Mouse (Mus musculus) v-Abl transformed pro-B cells (cell line): ENCODE measurements around the gene Npm1.

Experiments
- in situ Hi-C, 2 experiments: fragments of 400-800 bp; cut with MboI; formaldehyde crosslinking; loops; one replicate each; pipeline ENCODE4 v1.15.1; 2025; ENCODE audit not compliant: unreplicated experiment in 2 of 2

Npm1 gene

DNA sequence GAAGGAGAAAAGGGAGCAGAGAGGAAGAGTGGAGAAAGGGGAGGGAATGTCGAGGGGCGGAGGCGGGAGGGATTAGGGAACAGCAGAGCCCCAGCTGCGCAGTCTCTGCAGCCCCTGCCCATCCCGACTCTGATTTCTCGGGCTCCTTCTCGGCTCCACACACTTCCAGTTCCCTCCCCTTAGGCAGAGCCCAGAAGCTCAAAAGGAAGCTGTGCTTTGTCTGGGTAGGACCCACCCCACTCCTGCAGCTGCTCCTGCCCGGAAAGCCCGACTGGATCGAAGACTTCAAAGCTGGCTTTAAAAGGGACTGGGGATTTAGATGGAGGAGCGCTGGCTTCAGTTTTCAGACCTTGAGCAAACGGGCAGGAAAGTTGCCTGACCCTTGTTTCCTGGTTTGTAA is 30.7 kb upstream of the Npm1 start:
- in situ Hi-C loops, result loop anchor here in 1 of 2 experiments (25.0 kb wide), 1 partner anchor 519 kb away; no protein-coding TSS in a partner anchor

DNA sequence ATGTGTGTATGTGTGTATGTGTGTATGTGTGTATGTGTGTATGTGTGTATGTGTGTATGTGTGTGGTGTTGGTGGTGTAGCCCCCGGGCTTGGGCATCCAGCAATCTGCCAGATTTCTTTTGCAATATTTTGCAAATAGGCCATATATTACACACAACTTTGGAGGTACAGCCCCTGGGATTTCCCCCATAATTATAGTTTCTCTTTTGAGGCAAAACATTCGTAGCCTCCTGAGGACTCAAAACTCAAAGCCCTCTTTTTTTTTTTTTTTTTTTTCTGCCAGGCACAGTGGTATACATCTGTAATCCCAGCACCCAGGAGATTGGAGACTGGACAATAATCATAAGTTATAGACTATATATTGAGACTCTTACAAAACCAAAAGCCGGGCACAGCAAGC is 18.8 kb upstream of the Npm1 start:
- in situ Hi-C loops, result loop anchor here in 1 of 2 experiments (25.0 kb wide), 1 partner anchor 530 kb away; no protein-coding TSS in a partner anchor

DNA sequence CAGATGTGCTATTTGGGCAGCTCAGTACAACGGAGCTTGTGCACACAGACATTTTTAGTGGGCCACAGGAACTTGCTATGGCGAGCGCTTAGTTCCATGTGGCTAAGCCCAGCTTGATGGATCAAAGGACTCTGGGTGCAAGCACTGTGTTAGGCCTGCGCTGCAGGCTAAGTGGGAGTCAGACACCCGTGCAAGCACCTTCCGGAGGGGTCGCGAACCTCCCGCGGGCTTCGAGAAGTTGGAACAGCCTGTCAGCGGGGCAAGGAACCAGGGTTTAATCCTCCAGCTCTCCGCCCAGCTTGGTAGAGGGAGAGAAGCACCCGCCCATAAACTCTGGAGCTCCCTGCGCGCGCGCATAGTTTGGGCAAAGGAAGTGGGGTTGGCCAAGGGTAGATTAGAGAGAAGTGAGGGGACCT is 17.7 kb upstream of the Npm1 start:
- in situ Hi-C loops, result loop anchor here in 1 of 2 experiments (25.0 kb wide), 1 partner anchor 532 kb away; no protein-coding TSS in a partner anchor

GRCm38 (mm10) chr11:33179802-33180201 is 16.8 kb upstream of the Npm1 start:
- in situ Hi-C loops, result loop anchor here in 1 of 2 experiments (5.0 to 25.0 kb wide), 4 partner anchors 432 to 1035 kb away; no protein-coding TSS in a partner anchor

DNA sequence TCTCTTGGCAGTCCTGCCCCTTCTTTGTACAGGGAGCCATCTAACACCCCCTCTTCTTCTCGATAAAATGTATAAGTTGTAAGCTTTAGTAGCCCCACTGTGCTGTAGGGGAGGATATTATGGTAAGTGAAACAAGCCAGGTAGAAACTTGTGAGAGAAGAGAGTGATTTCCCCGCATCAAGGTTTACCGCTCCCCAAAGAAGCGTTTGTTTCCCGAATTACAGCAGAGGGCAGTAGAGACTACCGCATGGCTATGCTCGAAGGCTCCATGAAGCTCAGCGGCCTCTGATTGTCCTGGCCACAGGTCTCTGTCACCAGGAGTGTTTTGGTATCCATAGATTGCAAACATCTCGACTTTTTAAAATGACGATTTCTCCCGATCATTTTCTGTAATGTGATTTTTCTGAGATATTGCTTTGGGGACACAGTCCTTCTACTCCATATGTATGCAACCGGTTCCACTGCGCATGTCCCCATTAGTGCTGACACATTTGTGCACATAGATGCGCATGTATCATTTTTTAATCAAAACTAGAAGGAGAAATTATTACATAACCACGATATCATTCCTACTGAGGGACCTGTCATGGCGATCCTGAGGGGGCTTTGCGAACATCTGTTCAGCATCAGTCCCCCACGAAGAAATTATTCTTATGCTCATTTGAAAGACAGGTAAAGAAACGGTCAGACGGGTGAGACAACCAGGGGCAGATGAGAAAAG is 13.7 kb upstream of the Npm1 start:
- in situ Hi-C loops, result loop anchor here in 1 of 2 experiments (5.0 to 25.0 kb wide), 4 partner anchors 436 to 1038 kb away; no protein-coding TSS in a partner anchor

DNA sequence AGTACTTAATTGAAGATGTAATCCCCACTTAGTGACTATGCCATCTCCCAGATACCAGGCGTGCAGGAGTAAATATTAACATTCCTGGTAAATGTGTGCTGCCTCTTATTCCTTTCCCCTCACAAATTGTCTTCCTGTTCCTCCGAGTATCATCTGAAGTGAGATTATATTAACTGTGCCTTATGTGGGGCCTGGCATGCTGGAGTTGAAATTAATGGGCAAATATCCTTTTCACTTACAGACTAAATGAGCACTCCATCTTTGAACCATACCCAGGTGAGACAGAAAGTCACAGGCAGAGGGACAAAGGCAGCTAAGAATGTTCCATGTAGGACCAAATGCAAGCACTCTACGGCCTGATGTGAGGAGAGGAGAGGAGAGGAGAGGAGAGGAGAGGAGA is 12.8 kb upstream of the Npm1 start:
- in situ Hi-C loops, result loop anchor here in 1 of 2 experiments (5.0 to 25.0 kb wide), 4 partner anchors 437 to 1039 kb away; no protein-coding TSS in a partner anchor

DNA sequence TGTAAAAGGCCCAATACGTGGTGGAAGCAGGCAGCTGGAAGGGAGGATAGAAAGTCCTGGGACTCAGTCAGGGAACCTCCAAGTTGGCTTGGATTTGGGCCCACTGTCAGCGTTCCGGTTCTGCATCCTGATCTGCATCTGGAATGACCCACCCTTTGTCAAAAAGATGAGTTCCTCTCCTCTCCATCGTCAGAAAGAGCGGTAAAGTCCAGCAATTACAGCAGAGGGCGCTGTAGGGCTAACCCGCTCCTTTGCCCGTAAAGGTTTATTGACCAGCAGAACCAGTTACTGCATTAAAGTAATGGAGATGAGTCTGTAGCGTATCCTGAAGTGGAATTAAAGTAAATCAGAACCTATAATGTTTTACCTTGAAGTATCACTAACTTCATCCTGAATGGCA is 7.5 kb upstream of the Npm1 start:
- in situ Hi-C loops, result loop anchor here (10.0 to 25.0 kb wide), 6 partner anchors 533 to 1667 kb away; partner anchors contain the start of genes Bod1 (in 1 of the 2), Fbxw11 (in 1 of the 2) and Spdl1 (in 1 of the 2)

- in situ Hi-C loops, result loop anchor here (5.0 to 25.0 kb wide), 7 partner anchors 525 to 1675 kb away; partner anchors contain the start of genes Il9r (in 2 of the 2), Snrnp25 (in 2 of the 2), Bod1 (in 1 of the 2) and Fbxw11 (in 1 of the 2)
Observed at GRCm38 (mm10) chr11:33162211-33162997, 602 bp downstream of the Npm1 start.

DNA sequence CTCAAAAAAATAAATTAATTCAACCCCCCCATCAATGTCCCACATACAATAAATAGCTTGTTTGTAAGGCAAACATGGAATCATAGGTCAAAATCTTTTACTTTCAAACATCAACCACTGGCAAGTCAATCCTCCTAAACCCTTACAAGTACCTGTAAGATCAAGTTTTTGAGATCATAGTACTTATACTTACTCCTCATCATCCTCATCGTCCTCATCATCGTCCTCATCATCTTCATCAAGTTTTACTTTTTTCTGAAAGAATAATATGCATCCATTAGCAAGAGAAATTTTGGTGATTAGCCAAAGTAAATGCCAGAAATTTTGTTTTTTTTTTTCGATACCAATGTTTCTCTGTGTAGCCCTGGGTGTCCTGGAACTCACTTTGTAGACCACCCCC is 3.3 kb downstream of the Npm1 start:
- in situ Hi-C loops, result loop anchor here (5.0 to 25.0 kb wide), 9 partner anchors 442 to 1678 kb away; partner anchors contain the start of genes Il9r (in 2 of the 2), Snrnp25 (in 2 of the 2), Bod1 (in 1 of the 2) and Fbxw11 (in 1 of the 2)

- in situ Hi-C loops, result loop anchor here (5.0 to 25.0 kb wide), 6 partner anchors 440 to 1680 kb away; partner anchors contain the start of genes Bod1 (in 1 of the 2), Fbxw11 (in 1 of the 2) and Spdl1 (in 1 of the 2)
Observed at GRCm38 (mm10) chr11:33157453-33158196, 5.4 kb downstream of the Npm1 start.

DNA sequence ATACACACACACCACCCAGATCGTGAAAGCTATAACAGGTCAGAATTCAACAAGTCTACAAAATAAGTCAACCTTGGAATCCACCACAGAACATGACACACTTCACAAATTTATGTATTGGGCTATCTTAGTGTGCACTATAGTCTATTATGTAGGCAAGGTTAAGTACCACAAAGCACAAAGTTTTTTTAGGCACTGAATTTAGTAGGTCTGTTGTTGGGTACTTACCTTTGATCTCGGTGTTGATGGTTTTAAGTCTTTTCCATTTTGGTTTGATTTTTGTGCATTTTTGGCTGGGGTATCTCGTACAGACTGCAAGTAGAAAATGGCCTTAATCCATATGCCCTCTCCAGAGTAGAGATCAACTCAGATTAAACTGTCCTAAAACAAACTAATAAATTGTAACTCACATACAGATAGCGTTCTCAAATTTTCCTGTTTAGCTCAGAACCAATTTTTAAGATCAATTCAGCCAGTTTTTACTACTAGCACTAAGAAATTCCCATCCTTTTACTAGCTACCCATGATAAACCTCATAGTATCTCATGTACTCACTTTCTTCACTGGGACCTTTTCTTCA is 6.5 kb downstream of the Npm1 start:
- in situ Hi-C loops, result loop anchor here (5.0 to 25.0 kb wide), 6 partner anchors 439 to 1681 kb away; partner anchors contain the start of genes Bod1 (in 1 of the 2), Fbxw11 (in 1 of the 2) and Spdl1 (in 1 of the 2)

DNA sequence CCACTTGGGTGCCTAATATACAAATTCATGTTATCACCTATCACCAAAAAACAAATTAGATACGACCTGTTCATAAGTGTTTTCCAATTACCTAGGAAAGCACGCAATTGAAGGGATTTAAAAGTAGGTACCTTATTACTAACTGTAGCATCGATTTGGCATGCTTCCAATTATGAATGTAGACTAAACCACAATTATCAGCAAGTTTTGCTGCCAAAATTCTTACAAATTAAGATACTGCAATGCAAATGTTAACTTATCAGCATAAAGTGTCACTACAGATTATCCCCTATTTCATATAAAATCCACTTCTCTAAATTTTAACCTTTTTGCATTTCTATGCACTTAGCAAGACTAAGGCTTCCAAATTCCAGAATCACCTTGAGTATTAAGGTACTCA is 8.5 kb downstream of the Npm1 start:
- in situ Hi-C loops, result loop anchor here (10.0 to 25.0 kb wide), 5 partner anchors 517 to 1683 kb away; partner anchors contain the start of genes Bod1 (in 1 of the 2), Fbxw11 (in 1 of the 2) and Spdl1 (in 1 of the 2)

- in situ Hi-C loops, result loop anchor here (10.0 to 25.0 kb wide), 5 partner anchors 516 to 1684 kb away; partner anchors contain the start of genes Bod1 (in 1 of the 2), Fbxw11 (in 1 of the 2) and Spdl1 (in 1 of the 2)
Observed at GRCm38 (mm10) chr11:33152997-33153396, 10.0 kb downstream of the Npm1 start.

DNA sequence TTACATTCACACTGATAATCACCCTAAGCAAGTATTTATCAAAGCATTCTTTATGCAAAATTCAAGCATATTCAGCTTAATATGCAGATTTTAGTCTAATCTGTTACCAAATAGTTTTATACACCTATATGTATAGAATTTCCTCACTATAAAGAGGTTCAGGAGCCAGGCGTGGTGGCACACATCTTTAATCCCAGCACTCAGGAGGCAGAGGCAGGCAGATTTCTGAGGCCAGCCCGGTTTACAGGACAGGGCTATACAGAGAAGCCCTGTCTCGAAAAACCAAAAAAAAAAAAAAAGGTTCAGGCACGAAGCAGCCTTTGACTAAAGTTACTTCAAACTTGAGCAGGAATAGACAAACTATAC is 11.2 kb downstream of the Npm1 start:
- in situ Hi-C loops, result loop anchor here (10.0 to 25.0 kb wide), 5 partner anchors 514 to 1686 kb away; partner anchors contain the start of genes Bod1 (in 1 of the 2), Fbxw11 (in 1 of the 2) and Spdl1 (in 1 of the 2)

DNA sequence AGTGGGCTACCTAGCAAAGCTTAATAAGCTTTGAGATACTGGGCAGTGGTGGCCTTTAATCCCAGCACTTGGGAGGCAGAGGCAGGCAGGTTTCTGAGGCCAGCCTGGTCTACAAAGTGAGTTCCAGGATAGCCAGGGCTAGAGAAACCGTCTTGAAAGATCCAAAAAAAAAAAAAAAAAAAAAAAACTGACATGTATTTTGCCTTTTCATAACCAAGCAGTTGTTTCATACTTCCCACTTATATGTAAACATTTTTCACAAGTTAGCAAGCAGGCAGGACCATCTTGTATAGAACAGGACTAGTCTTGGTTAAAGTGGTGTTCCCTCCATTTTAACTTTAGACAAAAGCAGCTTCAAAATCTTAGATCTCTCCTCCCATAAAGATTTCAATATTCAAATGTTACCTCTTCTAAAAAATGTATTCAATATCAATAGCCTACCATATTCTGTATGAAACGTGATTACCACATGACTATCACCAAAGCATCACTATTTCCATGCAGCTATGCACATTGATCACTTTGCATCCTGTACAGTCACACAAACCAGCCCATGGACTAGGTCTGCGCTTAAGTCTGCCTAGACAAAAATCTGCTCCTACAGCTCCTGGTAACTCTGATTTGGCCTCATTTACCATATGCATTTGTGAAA is 11.8 kb downstream of the Npm1 start:
- in situ Hi-C loops, result loop anchor here (10.0 to 25.0 kb wide), 5 partner anchors 514 to 1686 kb away; partner anchors contain the start of genes Bod1 (in 1 of the 2), Fbxw11 (in 1 of the 2) and Spdl1 (in 1 of the 2)

DNA sequence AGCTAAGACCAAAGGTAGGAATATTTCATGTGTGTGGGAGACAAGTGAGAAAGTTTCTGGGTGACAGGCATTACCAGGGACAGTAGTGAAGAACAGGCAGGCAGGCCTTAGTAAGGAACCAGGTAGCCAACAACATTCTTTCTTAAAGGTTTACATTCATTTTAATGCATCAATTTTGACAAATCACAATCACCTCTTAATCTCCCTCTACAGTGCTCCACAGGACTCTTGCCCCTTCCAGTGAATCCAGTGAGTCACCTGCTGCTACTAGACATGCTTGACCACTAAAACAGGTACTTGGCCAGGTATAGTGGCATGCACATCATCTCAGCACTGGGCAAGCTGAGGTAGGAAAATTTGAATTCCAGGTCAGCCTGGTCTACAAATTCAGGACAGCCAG is 12.6 kb downstream of the Npm1 start:
- in situ Hi-C loops, result loop anchor here (10.0 to 25.0 kb wide), 5 partner anchors 513 to 1687 kb away; partner anchors contain the start of genes Bod1 (in 1 of the 2), Fbxw11 (in 1 of the 2) and Spdl1 (in 1 of the 2)

DNA sequence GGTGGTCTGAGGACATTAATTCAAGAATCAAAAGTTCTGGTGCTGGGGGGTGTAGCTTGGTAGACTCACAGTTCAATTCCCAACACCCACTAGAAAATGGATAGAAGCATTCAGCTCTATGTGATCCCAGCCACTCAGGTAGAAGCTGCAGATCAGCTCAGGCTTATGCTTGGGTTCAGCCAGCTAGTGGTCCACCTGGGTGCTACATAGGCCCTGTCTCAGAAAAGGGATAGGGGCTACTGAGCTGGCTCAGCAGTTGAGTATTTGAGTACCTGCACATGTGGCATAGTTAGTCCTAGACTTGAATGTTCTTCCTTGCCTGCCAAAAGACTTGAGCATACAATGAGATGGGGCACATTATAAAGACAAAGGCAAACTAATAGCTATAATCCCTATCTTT is 13.6 kb downstream of the Npm1 start:
- in situ Hi-C loops, result loop anchor here in 1 of 2 experiments (25.0 kb wide), 2 partner anchors 687 to 1487 kb away; partner anchors contain the start of genes Bod1 and Ubtd2

- in situ Hi-C loops, result loop anchor here in 1 of 2 experiments (25.0 kb wide), 2 partner anchors 687 to 1487 kb away; partner anchors contain the start of genes Bod1 and Ubtd2
Observed at GRCm38 (mm10) chr11:33149088-33149436, 13.9 kb downstream of the Npm1 start.
